24 mouse cellular contexts compared by ENCODE assay signal in genomic region chr13:91279487-91279886, GRCm38 (mm10). TPM values are rescaled to one million over a fixed set of nuclear protein-coding genes. Genes with fewer than 3 reads are reported as not detected.
DNase-seq lines count a peak whose midpoint lies in the region; ATAC-seq lines count a peak whose summit lies in the region.
"Had no signal": no experiment of that assay in that cellular context is flagged by ENCODE, and none has a peak within 500 bp of the region (broad histone marks: within the 10 kb centered on the region; RNA-seq: fewer than 3 reads in every experiment).

No protein-coding gene starts in this region.

- no peak overlapping the region for H3K4me2 ChIP-seq in hindbrain, embryonic 16.5 days (ENCODE audit: low read length)
- H3K4me2 ChIP-seq in hindbrain, embryonic 13.5 days: no peak overlapping the region
- no peak overlapping the region for H3K4me2 ChIP-seq in midbrain, embryonic 15.5 days
- H3K4me2 ChIP-seq in midbrain, embryonic 13.5 days (replicated peaks): no peak overlapping the region
- H3K4me2 ChIP-seq: embryonic facial prominence, embryonic 13.5 days; forebrain, embryonic 13.5 days; heart, embryonic 11.5 days had no signal

- H3K4me1 ChIP-seq in hindbrain, embryonic 16.5 days (ENCODE audit: control insufficient read depth, insufficient read depth, low read depth, low read length): no peaks in the 10 kb centered on the region
- H3K4me1 ChIP-seq in hindbrain, embryonic 13.5 days (replicated peaks): no peaks in the 10 kb centered on the region
- H3K4me1 ChIP-seq in midbrain, embryonic 15.5 days: no peaks in the 10 kb centered on the region
- H3K4me1 ChIP-seq in midbrain, embryonic 13.5 days (replicated peaks): no peaks in the 10 kb centered on the region
- H3K4me1 ChIP-seq: embryonic facial prominence, embryonic 10.5 days; embryonic facial prominence, embryonic 13.5 days; forebrain, embryonic 13.5 days had no signal

- 0 out of 2 replicates have a peak, but pooled peaks have one; percentile 26 for ATAC-seq in hindbrain, embryonic 16.5 days
- no peak for ATAC-seq in hindbrain, embryonic 13.5 days (ENCODE audit: low FRiP score)
- ATAC-seq in midbrain, embryonic 15.5 days (replicated peaks): peak; percentile 35; the same call in 1 of the 2 replicates
- ATAC-seq in midbrain, embryonic 13.5 days: no peak
- ATAC-seq: CD4-positive, CD25-positive, alpha-beta regulatory T cell, adult 4 months; forebrain, embryonic 13.5 days; forebrain, embryonic 16.5 days had no signal

- no peak overlapping the region for H3K27ac ChIP-seq in hindbrain, embryonic 16.5 days (ENCODE audit: low read depth, low read length)
- H3K27ac ChIP-seq in hindbrain, embryonic 13.5 days: no peak overlapping the region
- H3K27ac ChIP-seq in midbrain, embryonic 15.5 days: no peak overlapping the region
- no peak overlapping the region for H3K27ac ChIP-seq in midbrain, embryonic 13.5 days
- H3K27ac ChIP-seq: embryonic facial prominence, embryonic 10.5 days; embryonic facial prominence, embryonic 13.5 days; forebrain, embryonic 13.5 days; gastrocnemius, adult 2 months had no signal

- H3K9ac ChIP-seq in hindbrain, embryonic 16.5 days (ENCODE audit: low read depth, low read length): no peak overlapping the region
- H3K9ac ChIP-seq in hindbrain, embryonic 13.5 days: no peak overlapping the region
- H3K9ac ChIP-seq in midbrain, embryonic 15.5 days: no peak overlapping the region
- H3K9ac ChIP-seq in midbrain, embryonic 13.5 days (replicated peaks): no peak overlapping the region
- H3K9ac ChIP-seq: embryonic facial prominence, embryonic 13.5 days; forebrain, embryonic 13.5 days had no signal

- H3K27me3 ChIP-seq in hindbrain, embryonic 16.5 days (replicated peaks; ENCODE audit: control insufficient read depth, insufficient read depth, low read length): no peaks in the 10 kb centered on the region
- H3K27me3 ChIP-seq in hindbrain, embryonic 13.5 days: no peaks in the 10 kb centered on the region
- H3K27me3 ChIP-seq in midbrain, embryonic 15.5 days (replicated peaks): no peaks in the 10 kb centered on the region
- no peaks in the 10 kb centered on the region for H3K27me3 ChIP-seq in midbrain, embryonic 13.5 days
- H3K27me3 ChIP-seq: embryonic facial prominence, embryonic 13.5 days; forebrain, embryonic 13.5 days had no signal

- no peaks in the 10 kb centered on the region for H3K9me3 ChIP-seq in hindbrain, embryonic 16.5 days (ENCODE audit: control insufficient read depth, low read length)
- H3K9me3 ChIP-seq in hindbrain, embryonic 13.5 days: no peaks in the 10 kb centered on the region
- no peaks in the 10 kb centered on the region for H3K9me3 ChIP-seq in midbrain, embryonic 15.5 days
- H3K9me3 ChIP-seq in midbrain, embryonic 13.5 days: no peaks in the 10 kb centered on the region
- H3K9me3 ChIP-seq: embryonic facial prominence, embryonic 10.5 days; embryonic facial prominence, embryonic 13.5 days; forebrain, embryonic 13.5 days had no signal

- no peaks in the 10 kb centered on the region for H3K36me3 ChIP-seq in hindbrain, embryonic 16.5 days (ENCODE audit: control insufficient read depth, insufficient read depth, low read length)
- no peaks in the 10 kb centered on the region for H3K36me3 ChIP-seq in hindbrain, embryonic 13.5 days
- no peaks in the 10 kb centered on the region for H3K36me3 ChIP-seq in midbrain, embryonic 15.5 days (replicated peaks)
- no peaks in the 10 kb centered on the region for H3K36me3 ChIP-seq in midbrain, embryonic 13.5 days
- H3K36me3 ChIP-seq: embryonic facial prominence, embryonic 10.5 days; embryonic facial prominence, embryonic 13.5 days had no signal

- WGBS in hindbrain, embryonic 16.5 days: 71% methylated on average over 3 of the region's 3 CpGs
- 70% methylated on average over 3 of the region's 3 CpGs for WGBS in hindbrain, embryonic 13.5 days
- WGBS in midbrain, embryonic 15.5 days: 65% methylated on average over 3 of the region's 3 CpGs
- 79% methylated on average over 3 of the region's 3 CpGs for WGBS in midbrain, embryonic 13.5 days

- peak; percentile 9 for DNase-seq in retina, postnatal 1 day
- DNase-seq in retina, embryonic 14.5 days (ENCODE audit: low spot score): no peak
- no peak for DNase-seq in yolk sac, embryonic 10.5 days (ENCODE audit: low spot score)
- DNase-seq: adrenal gland, adult 2 months; adrenal gland, postnatal 14 days; cerebellum, adult 11-12 months; cerebellum, adult 8-10 months; cerebellum, postnatal 10 days; cerebellum, postnatal 36 days; embryo, embryonic 11 days; gastrocnemius, adult 2 months; gastrocnemius, postnatal 14 days; heart, adult 11 months had no signal

- no peak overlapping the region for H3K4me3 ChIP-seq in hindbrain, embryonic 16.5 days (ENCODE audit: low read length)
- H3K4me3 ChIP-seq in hindbrain, embryonic 13.5 days: no peak overlapping the region
- H3K4me3 ChIP-seq in midbrain, embryonic 15.5 days: no peak overlapping the region
- H3K4me3 ChIP-seq in midbrain, embryonic 13.5 days (replicated peaks): no peak overlapping the region
- H3K4me3 ChIP-seq: embryonic facial prominence, embryonic 10.5 days; embryonic facial prominence, embryonic 13.5 days; erythroblast, embryonic 14.5 days; forebrain, embryonic 13.5 days; gastrocnemius, adult 2 months had no signal

RNA-seq across cellular contexts. Expression of gene Atg10, which starts 55.7 kb away (rescaled TPM):
- polyA plus RNA-seq in hindbrain, embryonic 16.5 days (2015; fragmentation: Nextera tagmentation; extraction: Ambion mirVana): 13.9 and 14.3 TPM in 2 replicates
- polyA plus RNA-seq in hindbrain, embryonic 13.5 days (2015; fragmentation: Nextera tagmentation; extraction: Ambion mirVana): 18.4 and 20.2 TPM in 2 replicates
- polyA plus RNA-seq in midbrain, embryonic 15.5 days (2015; fragmentation: Nextera tagmentation; extraction: Ambion mirVana): 13.6 and 13.8 TPM in 2 replicates
- 18.3 and 19.4 TPM in 2 replicates for polyA plus RNA-seq in midbrain, embryonic 13.5 days (2015; fragmentation: Nextera tagmentation; extraction: Ambion mirVana)
- polyA plus RNA-seq: erythroblast, embryonic 14.5 days had no signal

Comparison
In these comparisons a context has a peak if more than half of its experiments do, and no peak if none do; other contexts are left out.
1. ATAC-seq: peak in hindbrain, embryonic 16.5 days (single experiment) and midbrain, embryonic 15.5 days (single experiment); none in hindbrain, embryonic 13.5 days (single experiment) and midbrain, embryonic 13.5 days (single experiment).